In the genomic region with DNA sequence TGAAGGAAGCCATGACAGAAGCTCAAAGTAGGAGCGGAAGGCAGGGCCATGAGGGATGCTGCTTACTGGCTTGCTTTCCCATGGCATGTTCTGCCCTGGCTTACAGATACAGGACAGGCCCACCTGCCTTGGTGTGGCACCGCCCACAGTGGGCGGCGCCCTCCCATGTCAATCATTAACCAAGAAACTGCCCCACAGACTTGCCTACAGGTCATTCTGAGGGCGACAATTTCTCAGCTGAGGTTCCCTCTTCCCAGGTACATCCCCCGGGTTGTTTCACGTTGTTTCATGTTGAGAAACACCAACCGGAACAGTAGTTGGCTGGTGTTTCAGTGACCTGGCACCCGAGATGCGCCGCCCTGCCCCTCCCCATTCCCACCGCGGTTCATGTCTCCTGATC, we compare ENCODE assay signal across 26 mouse cellular contexts. TPM values are rescaled to one million over a fixed set of nuclear protein-coding genes. Genes with fewer than 3 reads are reported as not detected.
DNase-seq lines count a peak whose midpoint lies in the region; ATAC-seq and TF ChIP-seq lines count a peak whose summit lies in the region.
"Had no signal": no experiment of that assay in that cellular context is flagged by ENCODE, and none has a peak within 500 bp of the region (broad histone marks: within the 10 kb centered on the region; RNA-seq: fewer than 3 reads in every experiment).

No protein-coding gene starts in this region.

- 71% methylated on average over 13 of the region's 13 CpGs for WGBS in kidney, embryonic 14.5 days
- WGBS in kidney, postnatal 0 days: 69% methylated on average over 13 of the region's 13 CpGs
- 72% methylated on average over 13 of the region's 13 CpGs for WGBS in stomach, postnatal 0 days

- H3K9ac ChIP-seq in kidney, embryonic 14.5 days (ENCODE audit: low read depth, low read length): no peak overlapping the region
- no peak overlapping the region for H3K9ac ChIP-seq in kidney, postnatal 0 days (ENCODE audit: low read depth, low read length)
- no peak overlapping the region for H3K9ac ChIP-seq in stomach, postnatal 0 days (ENCODE audit: low read length)
- H3K9ac ChIP-seq: forebrain, postnatal 0 days; heart, embryonic 12.5 days; liver, embryonic 14.5 days; lung, embryonic 15.5 days; midbrain, embryonic 12.5 days had no signal

- ATAC-seq in kidney, embryonic 14.5 days (ENCODE audit: low FRiP score, low TSS enrichment): no peak
- ATAC-seq in kidney, postnatal 0 days (replicated peaks; ENCODE audit: low FRiP score, low read depth): peak; percentile 29; the same call in 1 of the 2 replicates
- ATAC-seq in stomach, postnatal 0 days (ENCODE audit: low FRiP score, low TSS enrichment): 0 out of 2 replicates have a peak, but pooled peaks have one; percentile 58
- ATAC-seq: forebrain, postnatal 0 days; hindbrain, postnatal 0 days; intestine, embryonic 16.5 days had no signal

- H3K27ac ChIP-seq in kidney, embryonic 14.5 days (ENCODE audit: low read depth, low read length): no peak overlapping the region
- no peak overlapping the region for H3K27ac ChIP-seq in kidney, postnatal 0 days
- no peak overlapping the region for H3K27ac ChIP-seq in stomach, postnatal 0 days (replicated peaks)
- H3K27ac ChIP-seq: hindbrain, embryonic 10.5 days; hindbrain, postnatal 0 days; left cerebral cortex, adult 2 months; liver, embryonic 14.5 days; lung, embryonic 15.5 days; macrophage; midbrain, embryonic 12.5 days had no signal

- 0 out of 2 replicates have a peak, but pooled peaks cover 3% of the 10 kb centered on the region for H3K4me1 ChIP-seq in kidney, embryonic 14.5 days (ENCODE audit: control insufficient read depth, insufficient read depth, low read length)
- H3K4me1 ChIP-seq in kidney, postnatal 0 days (replicated peaks; ENCODE audit: insufficient read depth, low read length): no peaks in the 10 kb centered on the region
- H3K4me1 ChIP-seq in stomach, postnatal 0 days (replicated peaks; ENCODE audit: control insufficient read depth, insufficient read depth): no peaks in the 10 kb centered on the region
- H3K4me1 ChIP-seq: heart, embryonic 12.5 days; lung, embryonic 15.5 days had no signal

- TF ChIP-seq CTCF in kidney, postnatal 0 days (IDR thresholded peaks at IDR 0.05; ENCODE audit: low read depth): no peak
- no peak for TF ChIP-seq CTCF in stomach, postnatal 0 days (IDR thresholded peaks at IDR 0.05; ENCODE audit: low read depth)

- TF ChIP-seq EP300 in stomach, postnatal 0 days (optimal IDR thresholded peaks at IDR 0.05): no peak

- no peaks in the 10 kb centered on the region for H3K27me3 ChIP-seq in kidney, embryonic 14.5 days (ENCODE audit: control insufficient read depth, insufficient read depth, low read length)
- H3K27me3 ChIP-seq in kidney, postnatal 0 days (ENCODE audit: insufficient read depth, low read length): no peaks in the 10 kb centered on the region
- no peaks in the 10 kb centered on the region for H3K27me3 ChIP-seq in stomach, postnatal 0 days (ENCODE audit: control insufficient read depth, insufficient read depth, low read length)
- H3K27me3 ChIP-seq: CH12.LX; heart, embryonic 12.5 days; lung, embryonic 15.5 days; midbrain, embryonic 12.5 days had no signal

- no peaks in the 10 kb centered on the region for H3K9me3 ChIP-seq in kidney, embryonic 14.5 days (ENCODE audit: control insufficient read depth, low read length)
- no peaks in the 10 kb centered on the region for H3K9me3 ChIP-seq in kidney, postnatal 0 days (replicated peaks; ENCODE audit: low read length)
- no peaks in the 10 kb centered on the region for H3K9me3 ChIP-seq in stomach, postnatal 0 days (ENCODE audit: control insufficient read depth, low read length)
- H3K9me3 ChIP-seq: heart, embryonic 12.5 days; hindbrain, embryonic 10.5 days; lung, embryonic 15.5 days; midbrain, embryonic 12.5 days had no signal

- no peak overlapping the region for H3K4me2 ChIP-seq in kidney, embryonic 14.5 days (replicated peaks; ENCODE audit: low read depth, low read length)
- no peak overlapping the region for H3K4me2 ChIP-seq in kidney, postnatal 0 days (ENCODE audit: low read length)
- H3K4me2 ChIP-seq in stomach, postnatal 0 days (replicated peaks; ENCODE audit: low read depth): no peak overlapping the region
- H3K4me2 ChIP-seq: heart, embryonic 12.5 days; lung, embryonic 15.5 days; midbrain, embryonic 12.5 days had no signal

- H3K4me3 ChIP-seq in kidney, embryonic 14.5 days (ENCODE audit: low read length): no peak overlapping the region
- H3K4me3 ChIP-seq in kidney, postnatal 0 days (replicated peaks; ENCODE audit: low read depth, low read length): no peak overlapping the region
- no peak overlapping the region for H3K4me3 ChIP-seq in stomach, postnatal 0 days (ENCODE audit: low read depth, low read length)
- H3K4me3 ChIP-seq: heart, embryonic 12.5 days; hindbrain, embryonic 10.5 days; left cerebral cortex, adult 2 months; lung, embryonic 15.5 days; midbrain, embryonic 12.5 days had no signal

- no peaks in the 10 kb centered on the region for H3K36me3 ChIP-seq in kidney, embryonic 14.5 days (ENCODE audit: control insufficient read depth, insufficient read depth, low read length)
- H3K36me3 ChIP-seq in kidney, postnatal 0 days (ENCODE audit: insufficient read depth, low read length): no peaks in the 10 kb centered on the region
- no peaks in the 10 kb centered on the region for H3K36me3 ChIP-seq in stomach, postnatal 0 days (ENCODE audit: control insufficient read depth, insufficient read depth, low read length)
- H3K36me3 ChIP-seq: heart, embryonic 12.5 days; lung, embryonic 15.5 days; midbrain, embryonic 12.5 days had no signal

- DNase-seq in kidney, adult 8-10 months: peak; percentile 28 to 53
- peak; percentile 68 for DNase-seq in ES-CJ7 (ENCODE audit: low read depth, low spot score)
- DNase-seq in kidney, postnatal 0 days (ENCODE audit: low spot score): no peak
- no peak for DNase-seq in stomach, postnatal 0 days (ENCODE audit: low spot score)
- DNase-seq in ovary, postnatal 10 days (ENCODE audit: low spot score): no peak
- DNase-seq in cerebellum, postnatal 36 days: no peak
- DNase-seq: adrenal gland, adult 2 months; cerebellum, adult 11-12 months; cerebellum, postnatal 10 days; forebrain, postnatal 0 days; gastrocnemius, postnatal 14 days; heart, adult 18-20 months; heart, postnatal 10 days; layer of hippocampus, adult 9-11 months; right cerebral cortex, postnatal 14 days had no signal

RNA-seq across cellular contexts. Expression of a gene that starts 32.0 kb away (rescaled TPM):
- polyA plus RNA-seq in kidney, embryonic 14.5 days (2014; fragmentation: Nextera tagmentation; extraction: Ambion mirVana): 23.0 and 27.8 TPM in 2 replicates
- 20.4 and 22.0 TPM in 2 replicates for polyA plus RNA-seq in kidney, postnatal 0 days (2015; fragmentation: Nextera tagmentation; extraction: Ambion mirVana)
- 28.0 and 29.8 TPM in 2 replicates for polyA plus RNA-seq in stomach, postnatal 0 days (2015; fragmentation: Nextera tagmentation; extraction: Ambion mirVana)

Comparison
In these comparisons a context has a peak if more than half of its experiments do, and no peak if none do; other contexts are left out.
1. DNase-seq: peak in kidney, adult 8-10 months (2 of 2) and ES-CJ7 (single experiment); none in kidney, postnatal 0 days (single experiment), stomach, postnatal 0 days (single experiment), ovary, postnatal 10 days (single experiment) and cerebellum, postnatal 36 days (0 of 2).